Mouse (Mus musculus): ENCODE data around the gene Actn3. TPM values are rescaled to one million over a fixed set of nuclear protein-coding genes. Genes with fewer than 3 reads are reported as not detected.
"Not testable (repeated sequence)": the region's sequence is repeated elsewhere in the genome, so short reads cannot be mapped to it uniquely, and the experiment has no call there.

Actn3 gene
- polyA plus RNA-seq, 1 experiment from 2014 or later: 2.2 TPM

DNA sequence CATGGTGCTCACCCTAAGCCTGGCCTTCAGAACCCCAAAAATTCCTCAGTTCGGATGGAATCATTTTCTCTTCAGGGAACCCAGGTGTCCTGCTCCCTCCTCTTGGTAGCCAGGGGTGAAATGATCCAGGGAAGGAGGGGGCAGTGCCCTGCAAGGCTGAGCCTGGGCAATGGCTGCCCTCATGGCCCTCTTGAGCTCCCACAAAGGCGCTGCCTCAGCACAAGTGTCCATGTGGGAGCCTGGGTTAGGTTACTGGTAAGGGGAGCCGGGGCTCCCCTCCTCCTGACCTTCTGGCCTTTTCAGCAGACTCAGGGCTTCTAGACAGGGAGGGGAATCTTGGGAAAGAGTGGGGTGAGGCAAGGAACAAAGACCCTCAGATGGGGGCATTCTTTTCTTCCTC lies 954 bp downstream of the Actn3 start:
- H3K9ac ChIP-seq (ENCODE audit: low read length): no peak overlapping the region
- H3K36me3 ChIP-seq (ENCODE audit: control insufficient read depth, insufficient read depth, low read length): no peaks in the 10 kb centered on the region
- no peak overlapping the region for H3K4me2 ChIP-seq (ENCODE audit: low read depth, low read length, severe bottlenecking)
- no peak for ATAC-seq (replicated peaks; ENCODE audit: low FRiP score)
- no peaks in the 10 kb centered on the region for H3K9me3 ChIP-seq (ENCODE audit: control insufficient read depth, low read length)
- no peak for DNase-seq (ENCODE audit: low spot score)
- H3K4me1 ChIP-seq (replicated peaks; ENCODE audit: control insufficient read depth, insufficient read depth, low read length): peaks cover 8% of the 10 kb centered on the region; the same call in 1 of the 2 replicates
- no peak overlapping the region for H3K4me3 ChIP-seq (ENCODE audit: low read depth, low read length)
- 76% methylated on average over 3 of the region's 3 CpGs for WGBS
- no peaks in the 10 kb centered on the region; the same call in 1 of the 2 replicates for H3K27me3 ChIP-seq (ENCODE audit: control insufficient read depth, insufficient read depth, low read length)
- no peak overlapping the region for H3K27ac ChIP-seq (ENCODE audit: low read depth, low read length)

DNA sequence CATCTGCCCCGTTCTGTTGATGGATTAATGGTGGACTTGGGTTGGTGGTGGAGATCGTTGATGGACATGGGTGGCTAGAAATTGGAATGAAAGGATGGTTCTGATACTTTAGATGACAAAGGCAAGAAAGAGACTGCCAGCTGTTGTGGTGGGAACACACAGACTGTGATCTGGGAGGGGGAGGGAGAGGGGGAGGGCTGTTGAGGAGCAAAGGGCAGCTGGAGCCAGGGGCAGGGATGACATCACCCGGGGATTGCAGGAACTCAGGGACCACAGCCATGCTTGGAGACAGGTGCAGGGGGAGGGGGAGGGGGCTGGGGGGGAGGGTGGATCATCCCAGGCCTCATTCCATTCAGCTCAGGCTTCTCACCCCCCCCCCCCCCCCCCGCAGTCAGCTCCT lies 1.5 kb downstream of the Actn3 start:
- no peak for ATAC-seq (replicated peaks; ENCODE audit: low FRiP score)
- DNase-seq (ENCODE audit: low spot score): no peak
- WGBS: 56% methylated on average over 3 of the region's 4 CpGs

DNA sequence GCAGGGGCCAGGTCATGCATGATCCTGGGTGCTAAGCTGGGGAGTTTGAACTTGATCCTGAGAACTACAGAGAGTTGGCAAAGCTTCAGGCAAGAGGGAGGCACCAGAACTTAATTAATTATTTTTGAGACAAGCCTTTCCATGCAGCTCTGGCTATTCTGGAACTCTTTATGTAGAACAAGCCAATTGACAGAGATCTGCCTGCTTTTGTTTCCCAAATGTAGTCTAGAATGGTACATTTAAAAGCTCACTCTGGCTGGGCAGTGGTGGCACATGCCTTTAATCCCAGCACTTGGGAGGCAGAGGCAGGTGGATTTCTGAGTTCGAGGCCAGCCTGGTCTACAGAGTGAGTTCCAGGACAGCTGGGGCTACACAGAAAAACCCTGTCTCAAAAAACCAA lies 3.1 kb downstream of the Actn3 start:
- WGBS: 71% methylated on average over 1 of the region's 1 CpGs
- DNase-seq (ENCODE audit: low spot score); H3K4me1 ChIP-seq (replicated peaks; ENCODE audit: control insufficient read depth, insufficient read depth, low read length); H3K27me3 ChIP-seq (ENCODE audit: control insufficient read depth, insufficient read depth, low read length); H3K4me2 ChIP-seq (ENCODE audit: low read depth, low read length, severe bottlenecking); H3K9ac ChIP-seq (ENCODE audit: low read length); H3K27ac ChIP-seq (ENCODE audit: low read depth, low read length); H3K9me3 ChIP-seq (ENCODE audit: control insufficient read depth, low read length); ATAC-seq (replicated peaks; ENCODE audit: low FRiP score); H3K4me3 ChIP-seq (ENCODE audit: low read depth, low read length); H3K36me3 ChIP-seq (ENCODE audit: control insufficient read depth, insufficient read depth, low read length): not testable (repeated sequence)

More for the DNA sequence above, 1.5 kb downstream of the Actn3 start:
- Histone ChIP-seq H3K4me3 (ENCODE audit: low read depth, low read length) (no peak overlapping the region), H3K9ac (ENCODE audit: low read length) (no peak overlapping the region), H3K4me1 (replicated peaks; ENCODE audit: control insufficient read depth, insufficient read depth, low read length) (peaks cover 8% of the 10 kb centered on the region; the same call in 1 of the 2 replicates), H3K4me2 (ENCODE audit: low read depth, low read length, severe bottlenecking) (no peak overlapping the region), H3K9me3 (ENCODE audit: control insufficient read depth, low read length) (no peaks in the 10 kb centered on the region), H3K27ac (ENCODE audit: low read depth, low read length) (no peak overlapping the region), H3K27me3 (ENCODE audit: control insufficient read depth, insufficient read depth, low read length) (no peaks in the 10 kb centered on the region; the same call in 1 of the 2 replicates), H3K36me3 (ENCODE audit: control insufficient read depth, insufficient read depth, low read length) (no peaks in the 10 kb centered on the region)

DNA sequence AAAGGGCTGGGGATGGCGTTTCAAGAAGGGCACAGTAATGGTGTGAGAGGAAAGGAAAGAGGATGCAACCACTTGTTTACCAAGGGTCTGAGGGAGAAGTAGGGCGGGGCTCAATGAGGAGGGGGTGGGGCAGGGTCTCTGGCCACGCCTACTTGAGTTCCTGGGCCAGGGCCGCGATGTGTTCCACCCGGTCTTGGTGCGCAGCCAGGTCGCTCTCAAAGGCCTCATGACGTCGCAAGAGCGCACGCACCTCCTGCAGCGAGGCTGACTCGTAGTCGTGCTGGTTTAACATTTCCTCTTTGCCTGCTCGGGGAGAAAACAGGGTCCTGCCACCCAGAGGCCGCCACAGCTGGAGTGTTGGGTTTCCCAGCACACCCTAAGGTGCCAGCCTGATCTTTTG lies 12.6 kb downstream of the Actn3 start:
- whole genome bisulfite sequencing: 10% methylated on average over 17 of the region's 17 CpGs

DNA sequence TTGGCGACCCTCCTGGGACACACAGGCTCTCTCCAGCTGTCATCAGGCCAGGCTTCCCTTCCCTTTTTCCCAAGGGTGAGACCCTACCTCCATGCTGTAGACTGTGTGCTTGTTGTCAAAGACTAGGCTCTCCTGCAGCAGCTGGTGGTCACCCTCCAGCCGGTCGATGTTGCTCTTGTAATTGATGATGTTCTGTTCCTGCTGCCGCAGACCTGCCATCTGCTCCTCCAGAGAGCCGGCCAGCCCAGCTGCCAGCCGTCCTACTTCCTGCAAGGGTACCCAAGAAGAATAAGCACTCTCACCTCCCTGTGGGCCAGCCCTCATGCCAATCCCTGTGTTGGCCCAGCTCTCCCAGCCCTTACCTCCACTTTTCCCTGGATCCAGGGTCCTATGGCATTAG lies 14.7 kb downstream of the Actn3 start:
- H3K27ac ChIP-seq (ENCODE audit: low read depth, low read length): no peak overlapping the region
- no peaks in the 10 kb centered on the region for H3K9me3 ChIP-seq (ENCODE audit: control insufficient read depth, low read length)
- DNase-seq (ENCODE audit: low spot score): no peak
- H3K36me3 ChIP-seq (ENCODE audit: control insufficient read depth, insufficient read depth, low read length): no peaks in the 10 kb centered on the region
- H3K4me3 ChIP-seq (ENCODE audit: low read depth, low read length): no peak overlapping the region
- 87% methylated on average over 6 of the region's 6 CpGs for WGBS
- ATAC-seq (replicated peaks; ENCODE audit: low FRiP score): no peak
- no peaks in the 10 kb centered on the region for H3K4me1 ChIP-seq (replicated peaks; ENCODE audit: control insufficient read depth, insufficient read depth, low read length)
- H3K27me3 ChIP-seq (ENCODE audit: control insufficient read depth, insufficient read depth, low read length): no peaks in the 10 kb centered on the region
- no peak overlapping the region for H3K4me2 ChIP-seq (ENCODE audit: low read depth, low read length, severe bottlenecking)
- H3K9ac ChIP-seq (ENCODE audit: low read length): no peak overlapping the region

More for the DNA sequence above, 12.6 kb downstream of the Actn3 start:
- Histone ChIP-seq H3K27me3 (ENCODE audit: control insufficient read depth, insufficient read depth, low read length) (no peaks in the 10 kb centered on the region), H3K4me3 (ENCODE audit: low read depth, low read length) (no peak overlapping the region), H3K4me1 (replicated peaks; ENCODE audit: control insufficient read depth, insufficient read depth, low read length) (no peaks in the 10 kb centered on the region), H3K4me2 (ENCODE audit: low read depth, low read length, severe bottlenecking) (no peak overlapping the region; the same call in 1 of the 2 replicates), H3K9me3 (ENCODE audit: control insufficient read depth, low read length) (no peaks in the 10 kb centered on the region), H3K9ac (ENCODE audit: low read length) (no peak overlapping the region), H3K27ac (ENCODE audit: low read depth, low read length) (no peak overlapping the region), H3K36me3 (ENCODE audit: control insufficient read depth, insufficient read depth, low read length) (no peaks in the 10 kb centered on the region)
- ATAC-seq (replicated peaks; ENCODE audit: low FRiP score) (no peak), DNase-seq (ENCODE audit: low spot score) (peak; percentile 59)

DNA sequence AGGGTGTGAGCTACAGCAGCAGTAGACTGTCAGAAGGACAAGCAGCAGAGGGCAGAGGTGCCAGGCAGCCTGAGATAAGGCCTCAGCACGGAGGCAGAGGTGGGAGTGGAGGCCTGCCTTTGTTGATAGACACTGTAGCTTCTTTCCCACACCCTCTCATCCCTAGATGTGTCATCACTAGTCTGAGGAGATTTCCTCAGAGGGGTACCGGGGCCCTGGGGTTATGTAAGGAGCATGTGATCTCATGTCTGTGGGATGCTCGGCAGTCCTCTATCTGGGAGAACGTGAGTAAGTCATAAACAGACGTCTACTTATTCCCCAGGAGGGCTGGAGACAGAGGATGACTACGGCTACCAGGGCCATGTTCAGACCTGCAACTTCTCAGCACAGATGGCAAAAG lies 18.6 kb downstream of the Actn3 start:
- DNase-seq (ENCODE audit: low spot score) (no peak), ATAC-seq (replicated peaks; ENCODE audit: low FRiP score) (no peak)
- Histone ChIP-seq H3K27me3 (ENCODE audit: control insufficient read depth, insufficient read depth, low read length) (no peaks in the 10 kb centered on the region; the same call in 1 of the 2 replicates), H3K4me3 (ENCODE audit: low read depth, low read length) (no peak overlapping the region), H3K9ac (ENCODE audit: low read length) (no peak overlapping the region), H3K4me1 (replicated peaks; ENCODE audit: control insufficient read depth, insufficient read depth, low read length) (no peaks in the 10 kb centered on the region), H3K9me3 (ENCODE audit: control insufficient read depth, low read length) (no peaks in the 10 kb centered on the region), H3K36me3 (ENCODE audit: control insufficient read depth, insufficient read depth, low read length) (no peaks in the 10 kb centered on the region), H3K4me2 (ENCODE audit: low read depth, low read length, severe bottlenecking) (no peak overlapping the region), H3K27ac (ENCODE audit: low read depth, low read length) (no peak overlapping the region)
- 86% methylated on average over 6 of the region's 6 CpGs for WGBS

DNA sequence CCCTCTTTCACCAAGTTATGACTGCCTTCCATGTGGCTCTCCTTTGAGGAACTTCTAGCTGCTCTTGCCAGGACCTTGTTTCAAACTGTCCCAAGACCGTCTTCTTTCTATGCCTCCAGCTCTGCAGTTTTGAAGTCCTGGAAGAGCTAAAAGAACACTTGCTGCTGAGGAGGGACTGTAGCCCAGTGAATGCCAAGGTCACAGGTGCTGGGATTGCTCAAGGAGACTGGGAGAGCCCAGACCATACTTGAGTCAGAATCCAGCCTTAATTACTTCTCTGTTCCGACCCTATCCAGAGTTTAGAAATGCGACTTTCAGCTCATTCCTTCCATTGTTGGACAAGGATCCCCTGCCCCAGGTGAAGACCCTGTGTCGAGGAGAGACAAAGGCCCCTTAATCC lies 21.8 kb downstream of the Actn3 start:
- ATAC-seq (replicated peaks; ENCODE audit: low FRiP score): no peak
- no peak overlapping the region for H3K9ac ChIP-seq (ENCODE audit: low read length)
- H3K4me3 ChIP-seq (ENCODE audit: low read depth, low read length): no peak overlapping the region
- H3K9me3 ChIP-seq (ENCODE audit: control insufficient read depth, low read length): no peaks in the 10 kb centered on the region
- no peak overlapping the region for H3K4me2 ChIP-seq (ENCODE audit: low read depth, low read length, severe bottlenecking)
- H3K27ac ChIP-seq (ENCODE audit: low read depth, low read length): no peak overlapping the region
- H3K4me1 ChIP-seq (replicated peaks; ENCODE audit: control insufficient read depth, insufficient read depth, low read length): no peaks in the 10 kb centered on the region
- no peaks in the 10 kb centered on the region for H3K36me3 ChIP-seq (ENCODE audit: control insufficient read depth, insufficient read depth, low read length)
- DNase-seq (ENCODE audit: low spot score): no peak
- no peaks in the 10 kb centered on the region; the same call in 1 of the 2 replicates for H3K27me3 ChIP-seq (ENCODE audit: control insufficient read depth, insufficient read depth, low read length)
- WGBS: 54% methylated on average over 4 of the region's 4 CpGs

DNA sequence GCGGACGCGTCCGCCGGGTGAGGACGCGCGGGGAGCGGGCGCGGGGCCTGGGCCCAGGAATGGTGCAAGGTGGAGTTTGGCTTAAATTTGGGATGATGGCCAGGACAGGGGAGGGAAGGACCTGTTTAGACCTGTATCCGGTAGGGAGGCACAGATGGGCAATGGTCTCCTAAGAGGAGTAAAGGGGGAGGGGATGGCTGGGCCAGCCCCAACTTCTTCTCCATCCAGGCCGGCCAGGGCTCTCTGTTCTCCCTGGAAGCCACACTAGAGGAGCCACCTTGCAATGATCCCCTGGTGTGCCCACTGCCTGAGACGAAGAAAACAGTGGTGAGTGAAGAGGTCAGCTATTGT lies 22.3 kb downstream of the Actn3 start:
- H3K9me3 ChIP-seq (ENCODE audit: control insufficient read depth, low read length): no peaks in the 10 kb centered on the region
- H3K4me3 ChIP-seq (ENCODE audit: low read depth, low read length): peak overlapping the region; percentile 56
- H3K9ac ChIP-seq (ENCODE audit: low read length): peak overlapping the region; percentile 64
- no peak for DNase-seq (ENCODE audit: low spot score)
- no peak overlapping the region for H3K27ac ChIP-seq (ENCODE audit: low read depth, low read length)
- no peaks in the 10 kb centered on the region for H3K36me3 ChIP-seq (ENCODE audit: control insufficient read depth, insufficient read depth, low read length)
- H3K4me1 ChIP-seq (replicated peaks; ENCODE audit: control insufficient read depth, insufficient read depth, low read length): no peaks in the 10 kb centered on the region
- H3K27me3 ChIP-seq (ENCODE audit: control insufficient read depth, insufficient read depth, low read length): no peaks in the 10 kb centered on the region; the same call in 1 of the 2 replicates
- ATAC-seq (replicated peaks; ENCODE audit: low FRiP score): peak; percentile 61
- 2% methylated on average over 14 of the region's 14 CpGs for WGBS
- H3K4me2 ChIP-seq (ENCODE audit: low read depth, low read length, severe bottlenecking): peak overlapping the region; percentile 93

Measured in forebrain, embryonic 11.5 days (tissue).